Mouse (Mus musculus): ENCODE results near the gene BC025920.

The BC025920 gene

GRCm38 (mm10) chr10:81642648-81643448 is 36.8 kb downstream of the BC025920 start:
- no peak for DNase-seq (ENCODE audit: low spot score)

- peak; percentile 90 for DNase-seq (ENCODE audit: low spot score)
Observed at GRCm38 (mm10) chr10:81643449-81644055, 37.5 kb downstream of the BC025920 start.

DNA sequence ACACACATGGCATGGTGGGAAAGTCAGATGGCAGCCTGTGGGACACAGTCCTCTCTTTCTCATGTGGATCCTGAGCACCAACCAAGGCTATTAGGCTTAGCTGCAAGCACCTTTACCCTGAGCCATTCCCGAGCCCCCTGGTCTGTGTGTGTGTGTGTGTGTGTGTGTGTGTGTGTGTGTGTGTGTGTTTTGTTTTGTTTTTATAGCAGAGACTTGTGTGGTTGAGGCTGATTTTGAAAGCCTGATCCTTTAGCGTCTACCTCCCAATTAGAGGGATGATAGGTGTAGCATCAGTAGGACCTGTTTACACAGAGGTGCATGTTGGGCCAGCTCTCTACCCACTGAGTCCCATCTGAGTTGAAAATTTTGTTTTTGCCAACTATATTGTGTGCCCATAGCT is 38.1 kb downstream of the BC025920 start:
- no peak for DNase-seq (ENCODE audit: low spot score)

GRCm38 (mm10) chr10:81644716-81645115 is 38.6 kb downstream of the BC025920 start:
- no peak for DNase-seq (ENCODE audit: low spot score)

- no peak for DNase-seq (ENCODE audit: low spot score)
Observed at GRCm38 (mm10) chr10:81645391-81645790, 39.3 kb downstream of the BC025920 start.

DNA sequence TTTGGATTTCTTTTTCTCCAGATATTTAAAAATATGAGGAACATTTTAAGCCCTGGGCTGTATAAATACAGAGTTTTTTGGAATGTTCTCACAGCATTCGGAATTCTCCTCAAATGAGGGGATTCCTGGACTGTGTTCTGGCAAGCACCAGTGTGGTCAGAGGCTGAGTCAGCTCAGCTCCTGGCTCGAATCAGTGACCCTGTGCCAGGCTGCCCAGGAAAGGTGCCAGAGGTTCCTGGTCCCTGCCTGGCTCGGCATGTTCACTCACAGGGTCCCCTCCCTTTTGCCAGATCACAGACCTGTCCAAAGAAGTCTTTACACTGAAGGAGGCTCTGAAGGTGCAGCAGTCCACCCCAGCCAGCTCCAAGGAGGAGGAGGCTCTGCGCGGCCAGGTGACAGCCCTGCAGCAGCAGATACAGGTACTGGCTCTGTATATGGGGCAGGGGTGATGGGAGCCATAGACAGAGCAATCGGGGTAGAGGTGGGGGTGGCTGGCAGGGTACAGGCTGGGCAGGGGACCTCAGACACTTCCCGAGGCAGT is 40.0 kb downstream of the BC025920 start:
- DNase-seq (ENCODE audit: low spot score): no peak

- DNase-seq (ENCODE audit: low spot score): peak; percentile 82
Observed at GRCm38 (mm10) chr10:81648803-81649775, 43.0 kb downstream of the BC025920 start, which contains the start of gene Gm10778. Gene Gm10778, plus strand, starts transcription at chr10:81649059.

- DNase-seq (ENCODE audit: low spot score): no peak
Observed at GRCm38 (mm10) chr10:81655178-81655577, 49.1 kb downstream of the BC025920 start.

- no peak for DNase-seq (ENCODE audit: low spot score)
Observed at GRCm38 (mm10) chr10:81656174-81656573, 50.1 kb downstream of the BC025920 start.

Measured in ovary, postnatal 14 days (tissue).